Mouse (Mus musculus): ENCODE results near the gene Krt72.

- TF ChIP-seq CTCF (IDR thresholded peaks at IDR 0.05; ENCODE audit: low read depth, low read length) (no peak), POLR2A (IDR thresholded peaks at IDR 0.05; ENCODE audit: borderline replicate concordance, low read depth, low read length) (no peak)
Observed at GRCm38 (mm10) chr15:101730653-101731052, 55.6 kb downstream of the Krt72 start.
